Mouse (Mus musculus): ENCODE measurements around the gene Pde4b. TPM values are rescaled to one million over a fixed set of nuclear protein-coding genes. Genes with fewer than 3 reads are reported as not detected.

Gene Pde4b
- polyA plus RNA-seq, 1 experiment from 2014 or later = 32.1 TPM

DNA sequence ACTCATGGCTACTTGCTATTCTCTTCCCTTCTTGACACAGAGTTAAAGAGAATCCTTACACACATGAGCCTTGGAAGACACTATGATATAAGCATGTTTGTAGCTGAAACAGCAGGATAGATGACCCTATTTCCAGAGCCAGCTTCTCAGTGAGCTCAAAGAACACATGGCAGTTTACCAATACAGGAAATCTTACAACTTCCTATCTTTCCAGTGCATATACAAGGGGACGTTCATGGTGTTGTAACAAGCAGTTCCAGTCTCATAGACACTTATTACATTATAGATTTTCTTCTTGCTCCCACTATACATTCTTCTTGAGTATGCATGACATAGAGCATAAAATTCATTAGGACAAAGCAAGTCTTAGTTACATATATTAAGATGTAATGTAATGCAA, 146.3 kb downstream of the Pde4b start:
- H3K4me1 ChIP-seq (replicated peaks; ENCODE audit: control insufficient read depth, insufficient read depth, low read length) = peaks cover 9% of the 10 kb centered on the region
- no peak for ATAC-seq
- no peaks in the 10 kb centered on the region for H3K27me3 ChIP-seq (replicated peaks; ENCODE audit: control insufficient read depth, insufficient read depth, low read length)
- H3K9ac ChIP-seq (replicated peaks; ENCODE audit: low read depth, low read length) = no peak overlapping the region
- H3K4me3 ChIP-seq (replicated peaks; ENCODE audit: low read length) = no peak overlapping the region
- no peak overlapping the region for H3K4me2 ChIP-seq (ENCODE audit: low read length)
- no peaks in the 10 kb centered on the region for H3K9me3 ChIP-seq (ENCODE audit: control insufficient read depth, low read length)
- no peaks in the 10 kb centered on the region for H3K36me3 ChIP-seq (ENCODE audit: control insufficient read depth, insufficient read depth)
- H3K27ac ChIP-seq (ENCODE audit: low read length) = no peak overlapping the region
- 86% methylated on average over 1 of the region's 1 CpGs for WGBS

GRCm38 (mm10) chr4:102235151-102235550, 147.8 kb downstream of the Pde4b start:
- 47% methylated on average over 2 of the region's 2 CpGs for WGBS
- H3K36me3 ChIP-seq (ENCODE audit: control insufficient read depth, insufficient read depth) = no peaks in the 10 kb centered on the region

GRCm38 (mm10) chr4:102239102-102239501, 151.8 kb downstream of the Pde4b start:
- 7% methylated on average over 2 of the region's 2 CpGs for WGBS
- no peak overlapping the region for H3K4me3 ChIP-seq (replicated peaks; ENCODE audit: low read length)
- H3K27me3 ChIP-seq (replicated peaks; ENCODE audit: control insufficient read depth, insufficient read depth, low read length) = no peaks in the 10 kb centered on the region
- H3K4me2 ChIP-seq (ENCODE audit: low read length) = no peak overlapping the region
- H3K36me3 ChIP-seq (ENCODE audit: control insufficient read depth, insufficient read depth) = no peaks in the 10 kb centered on the region
- H3K4me1 ChIP-seq (replicated peaks; ENCODE audit: control insufficient read depth, insufficient read depth, low read length) = peaks cover 22% of the 10 kb centered on the region
- no peaks in the 10 kb centered on the region for H3K9me3 ChIP-seq (ENCODE audit: control insufficient read depth, low read length)
- no peak overlapping the region for H3K9ac ChIP-seq (replicated peaks; ENCODE audit: low read depth, low read length)
- no peak for ATAC-seq
- H3K27ac ChIP-seq (ENCODE audit: low read length) = peak overlapping the region; percentile 78

More at GRCm38 (mm10) chr4:102235151-102235550, 147.8 kb downstream of the Pde4b start:
- no peaks in the 10 kb centered on the region for H3K27me3 ChIP-seq (replicated peaks; ENCODE audit: control insufficient read depth, insufficient read depth, low read length)
- H3K9ac ChIP-seq (replicated peaks; ENCODE audit: low read depth, low read length) = no peak overlapping the region
- ATAC-seq = no peak
- H3K27ac ChIP-seq (ENCODE audit: low read length) = no peak overlapping the region
- peaks cover 14% of the 10 kb centered on the region for H3K4me1 ChIP-seq (replicated peaks; ENCODE audit: control insufficient read depth, insufficient read depth, low read length)
- no peaks in the 10 kb centered on the region for H3K9me3 ChIP-seq (ENCODE audit: control insufficient read depth, low read length)
- H3K4me2 ChIP-seq (ENCODE audit: low read length) = no peak overlapping the region
- H3K4me3 ChIP-seq (replicated peaks; ENCODE audit: low read length) = no peak overlapping the region

DNA sequence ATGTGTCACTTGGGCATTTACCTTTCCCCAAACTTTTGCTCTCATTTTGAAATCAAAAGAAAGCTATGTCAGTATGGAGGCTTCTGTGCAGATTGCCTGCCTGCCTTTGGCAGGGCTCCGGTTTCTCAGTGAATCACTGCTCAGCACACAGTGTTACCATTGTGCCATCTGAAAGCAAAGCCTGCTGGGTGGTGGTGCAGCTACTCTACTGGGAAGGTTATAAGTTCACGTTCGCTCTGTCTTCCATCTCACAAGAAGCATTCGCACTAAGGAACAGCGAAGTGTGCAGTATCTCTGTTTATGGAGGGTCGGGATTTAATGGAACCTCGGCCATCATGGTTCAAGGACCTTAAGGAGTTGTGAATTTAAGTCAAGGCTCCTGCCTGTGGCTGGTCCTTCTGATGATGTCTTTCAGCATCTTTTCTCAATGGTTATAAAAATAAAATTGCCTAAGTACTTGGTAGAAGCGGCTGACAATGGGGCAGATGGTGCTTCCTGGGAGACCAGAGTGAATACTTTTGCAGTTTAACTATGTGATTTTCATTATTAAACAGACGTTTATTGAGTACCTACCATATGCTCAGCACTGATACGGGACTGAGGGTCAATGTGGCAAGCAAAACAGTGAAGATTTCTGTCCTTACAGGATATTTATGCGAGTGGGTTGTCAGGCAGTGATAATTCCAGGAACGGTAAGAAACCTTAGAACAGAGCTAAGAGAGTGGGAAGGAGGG, 152.5 kb downstream of the Pde4b start:
- no peak overlapping the region for H3K9ac ChIP-seq (replicated peaks; ENCODE audit: low read depth, low read length)
- H3K9me3 ChIP-seq (ENCODE audit: control insufficient read depth, low read length) = no peaks in the 10 kb centered on the region
- no peaks in the 10 kb centered on the region for H3K27me3 ChIP-seq (replicated peaks; ENCODE audit: control insufficient read depth, insufficient read depth, low read length)
- H3K4me1 ChIP-seq (replicated peaks; ENCODE audit: control insufficient read depth, insufficient read depth, low read length) = peaks cover 22% of the 10 kb centered on the region
- H3K27ac ChIP-seq (ENCODE audit: low read length) = peak overlapping the region; percentile 67
- no peak overlapping the region for H3K4me3 ChIP-seq (replicated peaks; ENCODE audit: low read length)
- H3K4me2 ChIP-seq (ENCODE audit: low read length) = no peak overlapping the region
- WGBS = 45% methylated on average over 12 of the region's 12 CpGs
- ATAC-seq = peak; percentile 87
- no peaks in the 10 kb centered on the region for H3K36me3 ChIP-seq (ENCODE audit: control insufficient read depth, insufficient read depth)

DNA sequence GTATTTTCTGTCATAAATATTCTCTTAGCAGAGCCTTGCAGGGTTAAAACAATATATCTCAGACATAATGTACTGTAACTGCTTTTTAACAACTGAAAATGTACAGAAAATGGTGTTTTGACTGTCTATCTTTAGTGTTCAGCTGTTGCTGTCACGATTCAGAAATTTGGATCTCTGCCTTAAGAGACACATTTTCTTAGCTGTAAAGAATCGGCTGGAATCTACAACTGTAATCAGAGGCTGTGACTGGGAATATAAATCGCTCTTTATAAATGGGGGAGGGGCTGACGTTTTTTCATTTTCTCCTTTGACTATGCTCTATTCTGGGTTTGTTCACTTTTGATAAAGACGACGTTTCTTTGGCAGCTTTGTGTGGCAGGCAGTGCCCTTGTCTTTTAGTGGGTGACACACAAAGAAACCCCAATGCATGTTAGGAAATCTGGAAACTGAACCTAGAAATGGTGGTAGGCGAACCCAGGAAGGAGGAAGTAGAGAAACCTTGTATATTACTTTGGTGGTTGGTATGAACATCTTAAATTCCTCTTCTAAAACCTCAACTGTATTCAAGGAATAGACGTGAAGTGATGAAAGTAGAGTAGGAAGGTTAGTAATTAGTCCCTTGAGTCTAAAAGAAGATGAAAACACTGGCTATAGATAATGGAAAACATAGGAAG, 153.5 kb downstream of the Pde4b start:
- H3K4me3 ChIP-seq (replicated peaks; ENCODE audit: low read length) = no peak overlapping the region
- peak overlapping the region; percentile 75 for H3K27ac ChIP-seq (ENCODE audit: low read length)
- H3K4me1 ChIP-seq (replicated peaks; ENCODE audit: control insufficient read depth, insufficient read depth, low read length) = peaks cover 19% of the 10 kb centered on the region
- no peak overlapping the region for H3K9ac ChIP-seq (replicated peaks; ENCODE audit: low read depth, low read length)
- H3K9me3 ChIP-seq (ENCODE audit: control insufficient read depth, low read length) = no peaks in the 10 kb centered on the region
- H3K4me2 ChIP-seq (ENCODE audit: low read length) = no peak overlapping the region
- H3K27me3 ChIP-seq (replicated peaks; ENCODE audit: control insufficient read depth, insufficient read depth, low read length) = no peaks in the 10 kb centered on the region
- WGBS = 32% methylated on average over 8 of the region's 8 CpGs
- no peaks in the 10 kb centered on the region for H3K36me3 ChIP-seq (ENCODE audit: control insufficient read depth, insufficient read depth)
- peak; percentile 29 for ATAC-seq

GRCm38 (mm10) chr4:102253994-102254393, 166.7 kb downstream of the Pde4b start:
- ATAC-seq = peak; percentile 42; the same call in 1 of the 2 replicates
- H3K9ac ChIP-seq (replicated peaks; ENCODE audit: low read depth, low read length) = peak overlapping the region; percentile 49; the same call in 1 of the 2 replicates

GRCm38 (mm10) chr4:102254466-102255294, 167.3 kb downstream of the Pde4b start:
- ATAC-seq = peak; percentile 89
- Histone ChIP-seq H3K9ac (replicated peaks; ENCODE audit: low read depth, low read length) (peak overlapping the region; percentile 49), H3K27ac (ENCODE audit: low read length) (peak overlapping the region; percentile 90), H3K36me3 (ENCODE audit: control insufficient read depth, insufficient read depth) (no peaks in the 10 kb centered on the region), H3K9me3 (ENCODE audit: control insufficient read depth, low read length) (no peaks in the 10 kb centered on the region), H3K4me3 (replicated peaks; ENCODE audit: low read length) (peak overlapping the region; percentile 50), H3K4me2 (ENCODE audit: low read length) (peak overlapping the region; percentile 78), H3K4me1 (replicated peaks; ENCODE audit: control insufficient read depth, insufficient read depth, low read length) (peaks cover 13% of the 10 kb centered on the region), H3K27me3 (replicated peaks; ENCODE audit: control insufficient read depth, insufficient read depth, low read length) (no peaks in the 10 kb centered on the region)
- 1% methylated on average over 15 of the region's 15 CpGs for WGBS

More at GRCm38 (mm10) chr4:102253994-102254393, 166.7 kb downstream of the Pde4b start:
- peak overlapping the region; percentile 90 for H3K27ac ChIP-seq (ENCODE audit: low read length)
- H3K4me1 ChIP-seq (replicated peaks; ENCODE audit: control insufficient read depth, insufficient read depth, low read length) = peaks cover 13% of the 10 kb centered on the region
- H3K9me3 ChIP-seq (ENCODE audit: control insufficient read depth, low read length) = no peaks in the 10 kb centered on the region
- peak overlapping the region; percentile 50; the same call in 1 of the 2 replicates for H3K4me3 ChIP-seq (replicated peaks; ENCODE audit: low read length)
- H3K36me3 ChIP-seq (ENCODE audit: control insufficient read depth, insufficient read depth) = no peaks in the 10 kb centered on the region
- no peaks in the 10 kb centered on the region for H3K27me3 ChIP-seq (replicated peaks; ENCODE audit: control insufficient read depth, insufficient read depth, low read length)
- peak overlapping the region; percentile 78 for H3K4me2 ChIP-seq (ENCODE audit: low read length)

DNA sequence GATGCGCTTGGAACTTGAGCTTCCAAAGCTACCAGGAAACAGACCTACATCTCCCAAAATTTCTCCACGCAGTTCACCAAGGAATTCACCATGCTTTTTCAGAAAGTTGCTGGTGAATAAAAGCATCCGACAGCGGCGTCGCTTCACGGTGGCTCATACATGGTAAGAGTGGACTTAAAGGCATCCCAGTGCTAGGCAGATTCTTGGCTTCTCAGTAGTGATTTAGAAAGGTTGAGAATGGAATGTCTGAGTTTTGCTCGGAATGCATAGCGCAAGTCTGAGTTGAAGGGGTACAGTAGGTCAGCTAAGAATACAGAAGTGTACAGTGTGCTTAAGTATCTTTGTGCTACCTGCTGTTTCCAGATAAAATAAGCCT, 167.9 kb downstream of the Pde4b start:
- H3K4me1 ChIP-seq (replicated peaks; ENCODE audit: control insufficient read depth, insufficient read depth, low read length) = peaks cover 13% of the 10 kb centered on the region
- no peaks in the 10 kb centered on the region for H3K9me3 ChIP-seq (ENCODE audit: control insufficient read depth, low read length)
- peak overlapping the region; percentile 50 for H3K4me3 ChIP-seq (replicated peaks; ENCODE audit: low read length)
- peak overlapping the region; percentile 90 for H3K27ac ChIP-seq (ENCODE audit: low read length)
- peak overlapping the region; percentile 49 for H3K9ac ChIP-seq (replicated peaks; ENCODE audit: low read depth, low read length)
- WGBS = 16% methylated on average over 9 of the region's 9 CpGs
- H3K36me3 ChIP-seq (ENCODE audit: control insufficient read depth, insufficient read depth) = no peaks in the 10 kb centered on the region
- H3K27me3 ChIP-seq (replicated peaks; ENCODE audit: control insufficient read depth, insufficient read depth, low read length) = no peaks in the 10 kb centered on the region
- no peak; the same call in 1 of the 2 replicates for ATAC-seq
- H3K4me2 ChIP-seq (ENCODE audit: low read length) = peak overlapping the region; percentile 78
